Mouse (Mus musculus): ENCODE measurements around the gene Fance. TPM values are rescaled to one million over a fixed set of nuclear protein-coding genes. Genes with fewer than 3 reads are reported as not detected.

The Fance gene
- polyA plus RNA-seq, 1 experiment from 2014 or later, result 30.9 TPM

Other genes starting within 250 kb of the Fance start
- gene Tcp11, start 232.9 kb upstream of the Fance start, polyA plus RNA-seq (2016; fragmentation: Nextera tagmentation; extraction: Ambion mirVana), result 0.54 and 0.83 TPM in 2 replicates
- gene Scube3, start 171.4 kb upstream of the Fance start, polyA plus RNA-seq (2016; fragmentation: Nextera tagmentation; extraction: Ambion mirVana), result 8.7 and 9.7 TPM in 2 replicates
- gene Zfp523, start 136.4 kb upstream of the Fance start, polyA plus RNA-seq (2016; fragmentation: Nextera tagmentation; extraction: Ambion mirVana), result 32.8 and 35.9 TPM in 2 replicates
- 3.4 and 3.7 TPM in 2 replicates for gene Def6, start 105.7 kb upstream of the Fance start, polyA plus RNA-seq (2016; fragmentation: Nextera tagmentation; extraction: Ambion mirVana)
- gene Ppard, start 80.8 kb upstream of the Fance start, polyA plus RNA-seq (2016; fragmentation: Nextera tagmentation; extraction: Ambion mirVana), result 1.4 and 1.9 TPM in 2 replicates
- 539 and 546 TPM in 2 replicates for gene Rpl10a, start 15.0 kb downstream of the Fance start, polyA plus RNA-seq (2016; fragmentation: Nextera tagmentation; extraction: Ambion mirVana)
- 8.4 and 9.2 TPM in 2 replicates for gene Tead3, start 37.3 kb downstream of the Fance start, polyA plus RNA-seq (2016; fragmentation: Nextera tagmentation; extraction: Ambion mirVana)
- 3.4 and 4.9 TPM in 2 replicates for gene Tulp1, start 51.7 kb downstream of the Fance start, polyA plus RNA-seq (2016; fragmentation: Nextera tagmentation; extraction: Ambion mirVana)
- gene Fkbp5, start 204.0 kb downstream of the Fance start, polyA plus RNA-seq (2016; fragmentation: Nextera tagmentation; extraction: Ambion mirVana), result 32.0 and 32.8 TPM in 2 replicates
- not detected in 2 replicates for gene Armc12, start 217.3 kb downstream of the Fance start, polyA plus RNA-seq (2016; fragmentation: Nextera tagmentation; extraction: Ambion mirVana)
- not detected in 2 replicates for gene Clpsl2, start 235.9 kb downstream of the Fance start, polyA plus RNA-seq (2016; fragmentation: Nextera tagmentation; extraction: Ambion mirVana)
- gene Clps, start 247.2 kb downstream of the Fance start, polyA plus RNA-seq (2016; fragmentation: Nextera tagmentation; extraction: Ambion mirVana), result not detected in 2 replicates

Data from embryonic facial prominence, embryonic 10.5 days (tissue).